Mouse (Mus musculus) cerebellum, adult 2 months (tissue): ENCODE data around the gene Tram2.

Experiments used
- CTCF ChIP-seq: fragments of 200-500 bp; IDR thresholded peaks from 2 replicates; pipeline ENCODE4 v1.5.1; 2011; ENCODE audit warnings: low read depth, mild to moderate bottlenecking, control low read depth, low read length, moderate library complexity, borderline replicate concordance; ENCODE audit not compliant: insufficient read depth
- POLR2A ChIP-seq: fragments of 200-500 bp; IDR thresholded peaks from 2 replicates; pipeline ENCODE4 v1.6.1; 2011; ENCODE audit warnings: low read length, control low read depth, borderline replicate concordance; ENCODE audit not compliant: insufficient read depth

GRCm38 (mm10) chr1:21052608-21053007 is 26.4 kb downstream of the Tram2 start:
- no peak for TF ChIP-seq POLR2A
- TF ChIP-seq CTCF: no peak
